Mouse (Mus musculus) fibroblast of lung, adult 2 months (primary cell): ENCODE data around the gene Dnajb2.

Experiments used
- DNase-seq: peaks from one replicate; pipeline ENCODE4 v3.0.0-alpha.2; 2011; ENCODE audit warnings: low read depth

The Dnajb2 gene

GRCm38 (mm10) chr1:75251112-75251970, 15.1 kb downstream of the Dnajb2 start:
- no peak for DNase-seq

DNA sequence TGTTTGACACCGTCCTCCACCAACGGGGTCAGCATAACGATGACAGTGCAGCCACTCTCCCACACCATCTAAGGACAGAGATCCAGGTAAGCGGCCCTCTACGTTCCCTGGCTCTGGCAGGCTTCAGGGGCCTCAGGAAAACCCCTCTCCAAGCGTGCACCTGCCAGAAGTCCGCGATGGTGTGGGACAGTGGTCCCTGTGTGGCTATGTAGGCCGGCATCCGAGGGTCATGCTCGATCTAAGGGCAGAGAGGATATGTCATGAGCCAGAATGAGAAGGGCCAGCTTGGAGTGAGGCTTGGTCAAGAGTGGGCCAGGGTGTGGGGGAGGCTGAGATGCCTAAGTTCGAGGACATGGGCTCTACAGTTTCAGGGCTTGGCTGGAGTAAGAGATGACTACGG, 16.1 kb downstream of the Dnajb2 start:
- DNase-seq, result no peak

DNA sequence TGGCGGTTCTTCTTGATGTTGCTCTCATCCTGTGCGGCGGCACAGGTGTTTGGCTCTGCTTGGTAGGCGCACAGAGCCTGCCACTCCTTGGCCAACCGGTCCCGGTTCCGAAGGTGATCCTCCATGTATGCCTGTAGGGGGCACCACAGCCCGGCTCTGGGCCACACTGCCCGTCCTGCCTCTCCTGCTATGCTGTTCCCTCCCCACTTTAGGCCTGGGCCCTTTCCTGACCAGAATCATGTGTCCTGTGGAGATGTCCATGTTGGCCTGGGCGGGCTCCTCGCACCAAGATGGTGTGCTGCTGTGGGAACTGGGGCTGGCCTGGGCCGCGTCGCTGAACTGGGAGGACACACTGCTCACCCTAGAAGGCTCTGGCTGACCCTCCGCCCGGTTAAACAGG, 16.8 kb downstream of the Dnajb2 start:
- DNase-seq, result no peak

GRCm38 (mm10) chr1:75253849-75254624, 17.8 kb downstream of the Dnajb2 start:
- no peak for DNase-seq

DNA sequence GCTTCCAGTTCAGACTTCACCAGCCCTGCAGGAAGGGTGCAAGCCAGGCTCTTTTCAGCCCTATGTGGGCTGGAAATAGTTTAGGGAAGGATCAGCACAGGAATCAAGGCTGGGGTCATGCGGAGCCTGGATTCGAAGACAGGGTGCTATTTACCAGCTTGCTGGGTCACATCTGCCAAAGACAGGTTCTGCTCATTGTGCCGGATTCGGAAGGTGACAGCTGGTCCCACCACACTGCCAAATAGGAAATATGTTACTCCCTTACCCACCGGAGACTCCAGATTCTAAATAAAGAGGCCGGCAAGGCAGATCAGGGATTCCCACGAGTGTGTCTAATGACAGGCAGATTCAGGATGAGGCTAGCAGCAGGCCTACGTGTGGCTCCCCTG, 18.4 kb downstream of the Dnajb2 start:
- DNase-seq, result no peak

GRCm38 (mm10) chr1:75255516-75256046, 19.4 kb downstream of the Dnajb2 start:
- DNase-seq, result no peak

- no peak for DNase-seq
These were observed 25.1 kb downstream of the Dnajb2 start for GRCm38 (mm10) chr1:75261278-75261677.

DNA sequence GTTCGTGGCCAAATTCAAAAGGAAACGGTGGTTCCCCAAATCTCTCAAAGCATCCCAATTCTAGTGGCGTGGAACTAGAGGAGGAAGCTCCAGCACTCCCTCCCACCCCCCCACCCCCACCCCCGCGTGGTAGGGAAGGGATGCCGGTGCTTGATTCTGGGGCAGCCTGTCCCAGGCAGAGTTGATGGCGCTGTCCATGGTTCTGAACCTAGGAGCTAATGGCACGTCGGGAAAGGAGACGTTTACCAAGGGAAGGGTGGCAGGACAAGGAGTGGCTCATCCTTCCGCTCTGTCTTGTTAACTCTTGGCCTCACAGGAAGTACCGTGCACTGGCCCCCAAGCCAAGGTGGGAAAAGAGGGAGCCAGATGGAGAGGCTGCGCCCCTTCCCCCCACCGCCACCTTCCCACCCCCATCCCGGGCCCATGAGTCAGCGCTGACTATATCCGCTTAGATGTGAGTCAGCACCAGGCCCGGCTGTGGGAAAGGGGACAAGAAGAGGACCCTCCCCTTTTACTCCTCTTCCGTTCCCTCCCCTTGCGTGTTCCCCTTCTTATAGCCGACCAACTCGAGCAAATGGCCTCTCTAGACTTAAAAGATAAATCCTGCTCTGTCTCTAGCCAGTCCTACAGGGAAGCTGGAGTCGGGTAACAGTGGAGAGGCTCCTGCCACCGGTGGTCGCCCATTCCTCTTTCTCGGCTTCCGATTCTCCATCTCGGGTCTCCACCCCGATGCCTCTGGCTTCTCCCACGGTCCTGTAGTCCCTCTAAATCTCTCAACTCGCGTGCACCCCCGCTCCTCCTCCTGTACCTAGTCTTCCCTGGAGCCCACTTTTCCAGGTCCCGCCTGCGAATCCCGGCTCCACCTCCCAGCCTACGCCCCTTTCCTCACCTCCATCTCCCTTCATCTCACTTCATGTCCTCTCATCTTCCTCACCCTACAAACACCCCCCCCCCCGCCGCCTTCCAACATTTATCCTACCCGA, 27.1 kb downstream of the Dnajb2 start:
- DNase-seq, result no peak

DNA sequence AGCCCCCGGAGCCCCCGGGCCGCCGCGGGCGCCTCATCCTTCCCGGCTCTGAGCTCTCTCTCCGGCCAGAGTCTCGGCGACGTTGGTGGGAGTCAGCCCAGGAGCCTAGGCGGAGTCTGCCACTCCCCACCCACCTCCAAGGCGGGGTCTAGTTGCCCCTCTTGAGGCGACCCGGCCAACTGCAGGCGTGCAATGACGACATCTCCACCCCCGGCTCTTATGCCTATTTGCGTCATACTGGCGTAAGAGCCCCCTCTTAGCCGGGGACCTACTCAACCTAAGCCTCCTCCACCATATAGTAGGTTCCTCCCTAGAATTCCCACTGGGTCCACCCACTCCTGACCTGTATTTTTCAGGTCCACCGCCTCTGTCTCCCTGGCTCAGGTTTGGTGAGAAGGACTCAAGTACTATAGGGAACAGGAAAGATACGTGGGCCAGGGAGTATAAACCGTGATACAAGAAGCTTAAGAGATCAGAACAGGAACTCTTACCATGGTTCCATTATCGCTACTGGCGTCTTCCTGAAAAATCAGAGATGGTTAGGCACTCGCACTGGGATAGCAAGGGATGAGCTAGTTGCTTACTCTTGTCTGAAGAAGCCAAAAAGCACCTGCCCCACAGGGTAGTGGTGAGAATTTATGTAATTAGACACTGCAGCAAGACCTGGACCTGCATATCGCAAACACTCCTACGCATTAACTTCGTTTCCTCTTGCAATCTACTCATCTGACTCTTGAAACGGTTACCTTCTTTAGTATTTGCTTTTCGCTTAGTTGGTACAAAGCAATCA, 28.1 kb downstream of the Dnajb2 start, which contains the start of gene Ptprn:
Ptprn (minus strand) TSS at position 412 of the 790 bp plus-strand sequence.
- no peak for DNase-seq

DNA sequence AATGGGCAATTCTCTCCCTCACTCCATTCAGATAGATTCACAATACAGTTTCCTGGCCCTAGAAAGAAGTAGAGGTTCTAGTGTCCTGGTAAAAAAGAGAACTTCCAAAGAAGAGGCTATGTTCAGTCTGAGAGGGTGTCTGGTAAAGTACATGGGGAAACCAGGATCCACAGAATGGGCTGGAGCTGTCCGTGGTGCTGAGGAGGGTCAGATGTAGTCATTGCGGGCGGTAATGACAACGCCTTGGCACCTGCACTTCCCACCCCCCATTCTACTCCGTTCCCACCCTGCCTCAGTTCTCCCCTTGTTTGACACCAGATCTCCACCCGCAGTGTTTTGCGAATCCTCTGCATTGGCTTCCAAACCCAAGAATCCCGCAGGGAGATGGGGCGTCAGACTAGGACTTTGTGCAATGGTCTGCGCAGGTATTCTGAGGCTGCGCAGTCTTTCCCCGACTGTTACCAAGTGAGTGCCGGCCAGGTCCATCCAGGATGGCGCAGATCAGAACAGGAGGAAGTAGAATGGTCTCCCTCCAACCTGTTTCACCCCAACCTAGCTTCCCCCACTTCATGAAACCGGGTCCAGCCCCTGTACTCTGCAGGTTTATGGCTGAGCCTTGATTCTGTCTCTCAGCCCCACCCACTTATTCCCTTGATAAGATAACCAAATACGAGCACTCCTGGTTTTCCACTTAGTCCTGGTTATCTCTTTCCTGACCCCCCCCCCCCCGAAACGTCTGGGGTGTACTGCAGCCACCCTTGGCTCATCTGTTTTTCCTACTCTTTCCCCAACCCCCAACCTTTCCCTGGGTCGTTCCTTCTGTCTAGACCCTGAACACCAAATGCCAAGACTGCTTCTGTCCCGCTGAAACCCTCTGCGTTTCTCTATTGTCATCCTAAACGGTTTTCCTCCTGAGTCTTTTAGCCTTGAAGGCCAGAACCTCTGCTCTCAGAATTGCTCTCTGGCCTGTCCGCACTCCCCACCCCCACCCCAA, 41.3 kb downstream of the Dnajb2 start:
- DNase-seq, result no peak

- DNase-seq, result no peak
These were observed 42.0 kb downstream of the Dnajb2 start, which contains the start of gene Resp18 for GRCm38 (mm10) chr1:75278228-75278627. Gene Resp18 (minus strand): TSS chr1:75278415.

DNA sequence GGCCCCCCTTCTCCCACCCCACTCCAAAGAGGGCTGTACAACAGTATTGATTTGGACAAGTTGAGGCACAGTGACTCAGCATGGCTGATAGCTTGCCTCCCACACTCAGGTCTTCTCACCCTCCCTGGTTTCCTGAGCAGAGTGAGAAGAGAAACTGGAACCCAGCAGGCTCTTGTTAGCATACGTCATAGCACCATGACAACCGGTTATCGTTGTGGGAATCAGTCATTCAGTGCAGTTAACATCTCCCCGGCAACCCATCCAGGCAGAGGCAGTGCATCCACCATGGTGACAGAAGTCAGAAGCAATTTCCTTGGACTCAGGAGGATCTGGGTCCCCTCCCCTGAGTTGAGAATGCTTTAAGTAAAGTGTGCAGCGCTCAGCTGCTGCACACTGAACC, 46.8 kb downstream of the Dnajb2 start:
- no peak for DNase-seq

DNA sequence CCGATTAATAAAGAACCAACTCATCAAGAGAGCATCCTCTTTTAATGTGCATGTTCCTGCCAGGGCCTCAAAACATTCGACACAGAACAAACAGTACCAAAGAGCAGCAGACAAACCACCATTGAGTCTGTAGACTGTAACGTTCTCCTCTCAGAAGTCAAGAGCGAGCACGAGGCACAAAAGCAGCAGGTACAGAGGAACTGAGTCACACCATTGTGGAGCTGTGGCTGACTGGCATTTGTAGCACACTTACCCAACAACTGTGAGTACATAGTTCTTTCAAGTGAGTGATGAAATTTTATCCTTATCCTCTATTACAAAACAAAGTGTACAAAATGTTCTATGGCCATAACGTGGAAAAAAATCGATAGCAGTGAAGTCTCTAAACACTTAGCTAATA, 48.7 kb downstream of the Dnajb2 start:
- DNase-seq, result no peak

GRCm38 (mm10) chr1:75289376-75289775, 53.2 kb downstream of the Dnajb2 start:
- no peak for DNase-seq

DNA sequence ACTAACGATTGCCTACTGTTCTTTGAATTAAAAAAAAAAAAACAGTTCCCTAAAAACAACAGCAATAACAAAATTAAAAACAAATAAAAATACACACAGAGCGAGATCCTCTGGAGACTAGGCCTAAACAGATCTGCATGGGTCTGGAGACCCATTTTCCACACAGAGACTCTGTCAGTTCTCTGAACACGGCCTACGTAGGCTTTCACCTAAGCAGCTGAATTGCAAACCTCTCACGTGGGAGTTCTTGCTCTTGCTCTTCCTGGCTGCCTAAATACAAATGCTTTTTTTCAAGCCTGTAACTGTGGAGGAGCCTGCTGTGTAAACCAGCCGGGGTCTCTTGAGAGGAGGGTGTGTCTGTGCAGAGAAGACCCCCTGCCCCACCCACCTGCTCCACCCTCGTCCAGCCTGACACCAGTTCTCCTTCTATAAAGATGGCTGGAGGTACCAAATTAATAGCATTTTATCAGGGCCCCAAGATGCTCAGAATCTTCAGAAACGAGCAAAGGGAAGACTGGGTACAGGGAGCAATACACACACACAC, 53.8 kb downstream of the Dnajb2 start:
- no peak for DNase-seq

- no peak for DNase-seq
These were observed 54.4 kb downstream of the Dnajb2 start for GRCm38 (mm10) chr1:75290582-75290981.

- no peak for DNase-seq
These were observed 55.1 kb downstream of the Dnajb2 start for GRCm38 (mm10) chr1:75291321-75291720.

DNA sequence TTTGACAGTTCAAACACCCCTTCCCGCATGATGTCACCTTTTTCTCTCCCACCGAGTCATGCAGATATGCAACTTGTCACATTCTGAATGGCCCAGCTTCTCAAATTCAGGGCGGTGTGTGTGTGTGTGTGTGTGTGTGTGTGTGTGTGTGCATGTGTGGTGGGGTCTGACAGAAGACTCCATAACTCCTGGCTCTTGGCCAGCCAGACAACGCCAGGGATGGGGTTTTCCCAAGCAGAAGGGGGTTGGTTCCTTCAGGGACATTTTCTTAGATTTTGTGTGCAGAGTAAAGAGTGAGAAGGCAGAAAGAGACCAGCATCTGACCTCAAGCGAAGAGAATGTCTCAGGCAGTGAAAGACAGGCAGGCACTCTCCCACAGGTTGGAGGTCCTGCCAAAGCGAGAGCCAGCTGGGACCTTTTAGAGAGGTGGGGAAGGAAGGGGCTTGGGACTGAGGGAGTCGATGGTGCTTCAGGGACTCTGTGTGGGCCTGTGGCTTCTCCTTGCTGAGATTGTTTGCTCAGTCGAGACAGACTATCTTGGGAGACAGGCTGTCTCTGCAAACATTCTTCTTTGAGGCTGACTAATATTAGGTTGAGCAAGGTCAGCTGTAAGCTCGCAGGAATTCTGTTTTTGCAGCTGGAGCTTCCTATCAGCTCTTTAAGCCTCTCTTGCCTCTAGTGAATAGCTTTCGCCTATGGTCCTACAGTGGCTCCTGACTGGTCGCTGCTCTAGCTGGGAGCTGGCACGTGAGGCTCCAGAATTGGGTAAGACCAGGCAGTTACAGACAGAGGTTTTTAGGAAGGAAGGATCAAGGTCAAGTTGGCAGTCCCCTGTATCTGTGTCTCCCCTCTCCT, 56.5 kb downstream of the Dnajb2 start:
- peak; percentile 61 for DNase-seq
